Mouse (Mus musculus) liver, postnatal 0 days (tissue): ENCODE data around the gene Jhy. TPM values are rescaled to one million over a fixed set of nuclear protein-coding genes. Genes with fewer than 3 reads are reported as not detected.

Source experiments
- ATAC-seq: fragments of 200-750 bp; cut with Nextera tagmentation; 2 replicates; pipeline ENCODE4 v1.8.0; 2017; ENCODE audit warnings: mild to moderate bottlenecking, moderate library complexity
- DNase-seq: peaks from one replicate; pipeline ENCODE4 v3.0.0-alpha.2; 2016
- H3K27ac ChIP-seq: fragments of 300-500 bp; sonication (generic); 2 replicates; pipeline ENCODE4 v1.5.1; 2014; ENCODE audit warnings: antibody characterized with exemption, moderate library complexity, mild to moderate bottlenecking, low read depth
- H3K27me3 ChIP-seq: fragments of 300-500 bp; sonication (generic); 2 replicates; pipeline ENCODE4 v1.6.1; 2014; ENCODE audit warnings: low read length, control low read depth, mixed read lengths; ENCODE audit not compliant: insufficient read depth
- H3K36me3 ChIP-seq: fragments of 300-500 bp; sonication (generic); replicated peaks from 2 replicates; pipeline ENCODE4 v1.6.1; 2014; ENCODE audit warnings: mild to moderate bottlenecking, control low read depth, low read length, moderate library complexity, mixed read lengths; ENCODE audit not compliant: insufficient read depth
- H3K4me1 ChIP-seq: fragments of 300-500 bp; sonication (generic); 2 replicates; pipeline ENCODE4 v1.6.1; 2014; ENCODE audit warnings: antibody characterized with exemption, mild to moderate bottlenecking, control low read depth; ENCODE audit not compliant: insufficient read depth
- H3K4me2 ChIP-seq: fragments of 300-500 bp; sonication (generic); 2 replicates; pipeline ENCODE4 v1.6.1; 2014; ENCODE audit warnings: low read depth, mild to moderate bottlenecking, low read length, moderate library complexity, mixed read lengths
- H3K4me3 ChIP-seq: fragments of 300-500 bp; sonication (generic); 2 replicates; pipeline ENCODE4 v1.5.1; 2014; ENCODE audit warnings: low read depth, low read length
- H3K9ac ChIP-seq: fragments of 300-500 bp; sonication (generic); replicated peaks from 2 replicates; pipeline ENCODE4 v1.6.1; 2014; ENCODE audit warnings: mild to moderate bottlenecking, moderate library complexity
- H3K9me3 ChIP-seq: fragments of 300-500 bp; sonication (generic); 2 replicates; pipeline ENCODE4 v1.6.1; 2016; ENCODE audit warnings: mild to moderate bottlenecking, control low read depth, low read length, mixed read lengths
- CTCF ChIP-seq: sonication (generic); IDR thresholded peaks from 2 replicates; pipeline ENCODE4 v1.5.1; 2016; ENCODE audit warnings: antibody characterized with exemption, low read depth
- EP300 ChIP-seq: IDR thresholded peaks from 2 replicates; pipeline ENCODE4 v1.6.1; 2016; ENCODE audit warnings: antibody characterized with exemption, low read depth, mild to moderate bottlenecking
- WGBS: fragments of 180-500 bp; shearing (Covaris S2); extraction: QIAGEN DNeasy Blood & Tissue Kit; methylation state at CpG from one replicate; pipeline ENCODE4 v1.1.7; 2014; ENCODE audit not compliant: insufficient replicate concordance; 5-methylcytosine and 5-hydroxymethylcytosine counted together
- polyA plus RNA-seq: library from polyadenylated mRNA; unstranded; fragments of >200 nt; fragmentation: Nextera tagmentation; extraction: Ambion mirVana; gene quantifications from 2 replicates; pipeline ENCODE4 v1.2.1, GENCODE M21; 2015

Jhy gene
- polyA plus RNA-seq, 1 experiment from 2014 or later = not detected

DNA sequence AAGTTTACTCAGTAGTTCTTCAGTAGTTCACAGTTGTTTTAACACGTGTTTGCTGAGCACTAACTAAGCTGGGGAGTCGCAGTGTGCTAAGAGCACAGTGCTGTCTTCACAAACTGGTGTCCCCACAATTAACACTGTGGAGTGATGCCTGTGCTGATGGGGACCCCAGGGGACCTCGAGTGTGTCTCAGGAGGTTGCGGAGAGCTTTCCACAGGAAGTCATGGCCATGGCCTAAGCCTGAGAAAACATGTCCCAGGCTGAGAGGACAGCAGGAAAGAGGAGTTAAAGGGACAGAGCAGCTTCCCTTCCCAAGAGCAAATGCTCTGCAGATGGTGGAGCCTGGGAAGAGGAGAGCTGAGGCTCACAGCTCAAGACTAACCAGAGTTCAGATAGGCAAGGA lies 16.8 kb downstream of the Jhy start:
- Histone ChIP-seq H3K9ac (no peak overlapping the region), H3K9me3 (no peaks in the 10 kb centered on the region), H3K4me1 (no peaks in the 10 kb centered on the region), H3K27me3 (no peaks in the 10 kb centered on the region), H3K27ac (no peak overlapping the region), H3K4me3 (no peak overlapping the region), H3K4me2 (no peak overlapping the region), H3K36me3 (no peaks in the 10 kb centered on the region)
- DNase-seq (no peak), ATAC-seq (no peak)
- no peak for TF ChIP-seq EP300
- no peak for TF ChIP-seq CTCF
- 43% methylated on average over 4 of the region's 4 CpGs for WGBS

- ATAC-seq (no peak), DNase-seq (no peak)
- Histone ChIP-seq H3K4me2 (no peak overlapping the region), H3K9me3 (no peaks in the 10 kb centered on the region), H3K4me3 (no peak overlapping the region), H3K27me3 (no peaks in the 10 kb centered on the region), H3K4me1 (no peaks in the 10 kb centered on the region), H3K27ac (no peak overlapping the region), H3K9ac (no peak overlapping the region), H3K36me3 (no peaks in the 10 kb centered on the region)
- WGBS = 63% methylated on average over 7 of the region's 7 CpGs
- no peak for TF ChIP-seq EP300
- TF ChIP-seq CTCF = peak; percentile 52
These were observed 26.5 kb downstream of the Jhy start for GRCm38 (mm10) chr9:40937425-40937824.

GRCm38 (mm10) chr9:40933323-40933722 lies 30.6 kb downstream of the Jhy start:
- Histone ChIP-seq H3K9ac (no peak overlapping the region), H3K36me3 (no peaks in the 10 kb centered on the region), H3K27me3 (no peaks in the 10 kb centered on the region), H3K4me2 (no peak overlapping the region), H3K4me1 (no peaks in the 10 kb centered on the region), H3K4me3 (no peak overlapping the region), H3K9me3 (no peaks in the 10 kb centered on the region), H3K27ac (no peak overlapping the region)
- DNase-seq (no peak), ATAC-seq (no peak)
- 65% methylated on average over 3 of the region's 3 CpGs for WGBS
- TF ChIP-seq EP300 (no peak), CTCF (no peak)

GRCm38 (mm10) chr9:40927351-40927980 lies 36.5 kb downstream of the Jhy start:
- DNase-seq = no peak
- no peak for ATAC-seq
- WGBS = 77% methylated on average over 17 of the region's 17 CpGs

DNA sequence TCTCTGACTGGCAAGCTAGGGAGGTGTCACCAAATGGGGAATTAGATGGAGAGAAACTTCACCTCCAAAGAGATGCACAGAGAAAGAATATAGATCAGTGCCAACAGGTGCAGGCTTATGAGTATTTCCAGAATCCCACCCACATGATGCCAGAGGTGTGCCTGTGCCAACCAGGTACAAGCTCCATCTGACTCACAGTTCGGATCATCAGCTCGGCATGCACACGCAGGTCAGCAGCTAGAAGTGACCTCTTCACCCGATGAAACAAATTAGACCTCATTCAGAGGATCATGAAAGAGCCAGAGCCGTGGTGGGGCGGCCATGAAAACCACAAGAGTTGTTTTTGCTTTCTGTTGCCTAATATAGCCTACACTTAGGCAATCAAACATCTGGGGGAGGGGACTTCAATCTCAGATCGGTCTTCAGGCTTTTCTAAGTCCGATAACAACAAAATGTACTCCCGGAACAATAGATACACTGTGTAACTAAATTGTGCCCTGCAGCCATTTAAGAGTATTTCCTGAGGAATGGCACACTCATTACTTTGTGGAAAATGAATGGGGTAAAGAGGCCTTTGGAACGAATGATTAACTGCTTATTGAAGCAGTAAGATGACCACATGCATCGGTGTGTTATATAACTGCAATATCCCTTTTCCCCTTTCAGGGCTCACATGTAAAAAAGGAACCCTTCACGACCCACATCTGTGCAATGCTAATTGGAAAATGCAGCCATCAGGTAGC lies 45.9 kb downstream of the Jhy start:
- Histone ChIP-seq H3K4me1 (no peaks in the 10 kb centered on the region), H3K4me3 (no peak overlapping the region), H3K27ac (no peak overlapping the region), H3K36me3 (no peaks in the 10 kb centered on the region), H3K9ac (no peak overlapping the region), H3K4me2 (no peak overlapping the region), H3K27me3 (no peaks in the 10 kb centered on the region), H3K9me3 (no peaks in the 10 kb centered on the region)
- TF ChIP-seq EP300 (no peak), CTCF (no peak)
- DNase-seq (no peak), ATAC-seq (no peak)
- WGBS = 49% methylated on average over 12 of the region's 12 CpGs

More at GRCm38 (mm10) chr9:40927351-40927980, 36.5 kb downstream of the Jhy start:
- Histone ChIP-seq H3K27me3 (no peaks in the 10 kb centered on the region), H3K9ac (no peak overlapping the region), H3K4me1 (no peaks in the 10 kb centered on the region), H3K4me2 (no peak overlapping the region), H3K36me3 (no peaks in the 10 kb centered on the region), H3K4me3 (no peak overlapping the region), H3K9me3 (no peaks in the 10 kb centered on the region), H3K27ac (no peak overlapping the region)
- TF ChIP-seq EP300 = no peak
- no peak for TF ChIP-seq CTCF

DNA sequence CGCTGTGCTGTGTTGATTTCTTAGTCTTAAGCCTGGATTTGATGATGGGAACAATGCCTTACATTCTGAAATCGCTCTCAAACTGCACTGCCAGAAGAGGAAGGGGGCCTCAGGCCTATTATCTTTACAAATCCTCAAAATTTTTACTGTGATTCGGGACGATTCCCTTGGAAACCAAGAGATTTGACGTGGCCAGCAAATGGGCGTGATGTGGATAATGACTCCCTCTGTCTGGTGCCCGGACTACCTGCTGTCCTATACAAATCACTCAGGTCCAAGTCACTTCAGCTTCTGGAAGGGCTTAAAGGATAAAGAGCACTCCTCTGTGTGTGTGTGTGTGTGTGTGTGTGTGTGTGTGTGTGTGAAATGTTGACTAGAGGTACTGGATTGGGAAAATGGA lies 55.0 kb downstream of the Jhy start:
- Histone ChIP-seq H3K4me1 (no peaks in the 10 kb centered on the region), H3K4me3 (no peak overlapping the region), H3K4me2 (no peak overlapping the region), H3K36me3 (no peaks in the 10 kb centered on the region), H3K9ac (no peak overlapping the region), H3K27me3 (no peaks in the 10 kb centered on the region; the same call in 1 of the 2 replicates), H3K27ac (no peak overlapping the region), H3K9me3 (no peaks in the 10 kb centered on the region)
- no peak for DNase-seq
- ATAC-seq = no peak
- TF ChIP-seq CTCF (no peak), EP300 (no peak)
- WGBS = 79% methylated on average over 7 of the region's 7 CpGs

GRCm38 (mm10) chr9:40908411-40908810 lies 55.5 kb downstream of the Jhy start:
- no peak overlapping the region for H3K4me3 ChIP-seq
- no peak overlapping the region for H3K4me2 ChIP-seq
- 76% methylated on average over 8 of the region's 8 CpGs for WGBS
- no peak overlapping the region for H3K9ac ChIP-seq
- no peak for TF ChIP-seq EP300
- no peak for TF ChIP-seq CTCF
- H3K36me3 ChIP-seq = no peaks in the 10 kb centered on the region
- no peaks in the 10 kb centered on the region for H3K4me1 ChIP-seq
- H3K27me3 ChIP-seq = no peaks in the 10 kb centered on the region; the same call in 1 of the 2 replicates
- H3K9me3 ChIP-seq = no peaks in the 10 kb centered on the region
- no peak for DNase-seq
- no peak for ATAC-seq
- H3K27ac ChIP-seq = no peak overlapping the region
